Mouse (Mus musculus) ES-E14 (cell line): Measurements from ENCODE around the gene Apba2.

Experiments used
- CHD2 ChIP-seq: IDR thresholded peaks from 2 replicates; pipeline ENCODE4 v1.6.1; 2014; ENCODE audit warnings: mild to moderate bottlenecking, low read depth, low read length, inconsistent platforms
- HCFC1 ChIP-seq: IDR thresholded peaks from 2 replicates; pipeline ENCODE4 v1.6.1; 2012; ENCODE audit warnings: low read length, inconsistent platforms, borderline replicate concordance; ENCODE audit not compliant: insufficient read depth
- MAFK ChIP-seq: IDR thresholded peaks from 2 replicates; pipeline ENCODE4 v1.6.1; 2014; ENCODE audit warnings: mild to moderate bottlenecking, low read depth, low read length, inconsistent platforms; ENCODE audit not compliant: insufficient read depth
- ZC3H11A ChIP-seq: IDR thresholded peaks from 2 replicates; pipeline ENCODE4 v1.6.1; 2012; ENCODE audit warnings: low read depth, mild to moderate bottlenecking, inconsistent platforms, low read length, borderline replicate concordance
- ZNF384 ChIP-seq: IDR thresholded peaks from 2 replicates; pipeline ENCODE4 v1.6.1; 2012; ENCODE audit warnings: low read depth, low read length, inconsistent platforms

- TF ChIP-seq ZNF384 (no peak), CHD2 (no peak), ZC3H11A (no peak), HCFC1 (no peak), MAFK (no peak)
These were observed 4.1 kb downstream of the Apba2 start for GRCm38 (mm10) chr7:64505571-64505970.
